Mouse (Mus musculus) adrenal gland, postnatal 4 days (tissue): ENCODE results near the gene Fosb. TPM values are rescaled to one million over a fixed set of nuclear protein-coding genes. Genes with fewer than 3 reads are reported as not detected.

Experiments used
- DNase-seq, 2 experiments: peaks; one replicate each; pipeline ENCODE4 v3.0.0; 2021 to 2022; ENCODE audit warnings: low spot score in 2 of 2, mixed read lengths in 2 of 2
- total RNA-seq, 2 experiments: library from RNA; stranded (reverse); gene quantifications; 2 replicates each; pipeline ENCODE4 v1.2.3; 2021

Fosb gene
- total RNA-seq, 2 experiments from 2014 or later = 0.85 to 0.98 TPM

DNA sequence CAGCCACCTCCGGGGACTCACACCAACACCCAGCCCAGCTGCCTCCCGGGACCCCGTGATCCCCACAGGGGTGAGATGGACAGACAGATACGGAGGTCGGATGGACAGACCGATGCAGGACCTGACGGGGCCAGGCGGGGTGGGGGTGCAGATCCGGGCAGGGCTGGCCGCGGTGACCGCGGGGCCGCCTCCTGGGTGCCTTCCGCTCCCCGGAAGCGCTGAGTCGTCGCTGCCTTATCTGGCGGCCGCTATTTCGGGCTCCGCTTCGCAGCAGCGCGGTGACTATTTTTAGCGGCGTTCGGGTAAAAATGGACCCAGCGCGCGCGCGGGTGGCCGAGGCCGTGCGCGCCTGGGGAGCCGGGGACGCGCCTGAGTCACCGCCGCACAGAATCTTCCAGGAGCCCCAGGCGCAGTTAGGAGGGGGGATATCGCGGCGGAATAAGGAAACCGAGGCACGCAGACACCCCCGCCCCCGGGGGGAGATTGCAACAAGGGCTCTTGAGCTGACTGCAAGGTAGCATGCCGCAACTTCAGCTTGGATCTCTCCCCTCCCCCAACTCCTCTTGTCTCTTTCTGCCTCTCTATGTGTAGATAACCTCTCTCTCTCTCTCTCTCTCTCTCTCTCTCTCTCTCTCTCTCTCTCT, 23.0 kb upstream of the Fosb start:
- DNase-seq = peak; percentile 52 to 59

DNA sequence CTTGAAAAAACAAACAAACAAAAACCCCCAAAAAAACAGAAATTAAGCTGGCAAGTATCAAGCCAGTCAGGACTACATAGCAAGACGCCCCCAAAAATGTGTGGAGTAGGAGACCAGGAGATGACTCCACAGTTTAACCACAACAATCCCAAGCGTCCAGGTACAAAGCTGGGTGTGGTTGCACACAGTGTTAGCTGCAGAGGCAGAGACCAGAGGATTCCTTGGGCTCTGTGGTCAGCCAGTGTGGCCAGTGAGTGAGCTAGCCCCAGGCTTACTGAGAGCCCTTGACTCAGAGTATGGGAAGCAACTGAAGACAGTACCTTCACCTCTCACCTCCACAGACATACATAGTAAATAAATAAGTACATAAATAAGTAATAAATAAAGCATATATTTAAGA, 22.1 kb upstream of the Fosb start:
- DNase-seq = no peak

DNA sequence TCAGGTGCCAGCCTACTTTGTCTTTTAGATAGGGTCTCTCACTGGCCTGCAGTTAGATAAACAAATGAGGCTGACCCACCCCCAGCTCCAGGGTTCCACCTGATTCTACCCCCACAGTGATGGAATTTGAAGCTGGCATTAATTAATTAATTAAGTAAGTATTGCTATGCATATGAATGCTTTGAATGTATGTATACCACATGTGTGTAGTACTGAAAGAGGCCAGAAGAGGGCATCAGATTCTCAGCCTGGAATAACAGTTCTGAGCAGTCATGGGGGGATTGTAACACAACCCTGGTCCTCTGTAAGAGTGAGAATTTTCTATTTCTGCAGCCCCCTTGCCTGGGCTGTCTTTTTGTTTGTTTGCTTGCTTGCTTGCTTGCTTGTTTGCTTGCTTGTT, 18.6 kb upstream of the Fosb start:
- DNase-seq = no peak

DNA sequence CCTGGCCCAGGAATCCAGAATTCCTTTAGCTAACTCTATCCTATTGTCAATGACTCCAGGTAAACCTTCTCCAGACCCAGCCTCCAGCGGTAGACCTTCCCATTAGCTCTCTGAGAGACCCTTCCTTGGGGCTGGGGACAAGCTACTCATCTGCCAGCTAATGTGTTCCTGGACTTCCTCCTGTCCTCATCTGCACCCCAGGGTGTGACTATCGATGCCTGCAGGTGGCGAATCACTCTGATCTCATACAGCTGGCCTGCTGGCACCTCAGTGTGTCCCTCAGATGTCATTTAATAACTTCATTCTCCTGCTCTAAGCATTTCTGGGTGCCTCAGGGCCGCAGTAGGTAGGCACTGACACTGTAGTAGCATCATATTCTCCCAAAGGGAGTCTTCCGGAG, 17.9 kb upstream of the Fosb start:
- DNase-seq = no peak

DNA sequence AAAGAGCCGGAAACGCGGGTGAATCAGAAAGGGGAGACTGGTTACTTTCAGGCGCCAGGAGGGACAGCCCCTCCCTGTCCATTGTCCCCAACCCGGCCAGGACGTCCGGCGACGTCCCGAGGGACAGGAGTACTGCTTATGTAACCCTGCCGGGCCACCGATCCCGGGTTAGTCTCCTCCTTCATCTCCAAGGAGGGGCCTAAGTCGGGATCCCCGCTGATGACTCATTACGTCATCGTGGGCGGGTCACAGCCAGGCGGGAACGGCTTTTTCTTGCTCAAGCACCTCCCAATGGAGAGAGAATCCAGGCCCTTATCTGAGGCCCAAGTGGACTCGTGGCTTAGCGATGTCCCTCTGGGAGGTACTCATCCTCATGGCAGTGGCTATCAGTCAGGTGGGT, 17.3 kb upstream of the Fosb start:
- peak; percentile 74 to 76 for DNase-seq

DNA sequence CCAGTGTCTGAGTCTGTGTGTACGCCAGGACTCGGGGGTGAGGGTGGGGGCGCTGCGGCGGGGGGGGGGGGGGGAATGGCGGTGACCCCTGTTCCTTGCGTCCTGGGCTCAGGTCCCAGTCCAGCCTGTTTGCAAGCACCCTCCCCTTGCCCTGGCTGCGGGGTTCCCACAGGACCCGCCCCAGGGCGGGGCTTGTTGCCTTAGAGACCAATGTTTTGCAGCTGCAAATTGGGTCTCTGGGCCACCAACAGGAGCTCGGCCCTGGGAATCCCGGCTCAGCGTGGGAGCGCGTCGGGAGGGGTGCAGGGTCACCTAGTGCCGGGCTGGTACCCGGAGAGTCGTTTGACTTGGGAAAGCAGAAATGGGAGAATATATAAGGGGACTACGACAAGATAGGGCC, 16.5 kb upstream of the Fosb start:
- DNase-seq = peak; percentile 76 to 79

DNA sequence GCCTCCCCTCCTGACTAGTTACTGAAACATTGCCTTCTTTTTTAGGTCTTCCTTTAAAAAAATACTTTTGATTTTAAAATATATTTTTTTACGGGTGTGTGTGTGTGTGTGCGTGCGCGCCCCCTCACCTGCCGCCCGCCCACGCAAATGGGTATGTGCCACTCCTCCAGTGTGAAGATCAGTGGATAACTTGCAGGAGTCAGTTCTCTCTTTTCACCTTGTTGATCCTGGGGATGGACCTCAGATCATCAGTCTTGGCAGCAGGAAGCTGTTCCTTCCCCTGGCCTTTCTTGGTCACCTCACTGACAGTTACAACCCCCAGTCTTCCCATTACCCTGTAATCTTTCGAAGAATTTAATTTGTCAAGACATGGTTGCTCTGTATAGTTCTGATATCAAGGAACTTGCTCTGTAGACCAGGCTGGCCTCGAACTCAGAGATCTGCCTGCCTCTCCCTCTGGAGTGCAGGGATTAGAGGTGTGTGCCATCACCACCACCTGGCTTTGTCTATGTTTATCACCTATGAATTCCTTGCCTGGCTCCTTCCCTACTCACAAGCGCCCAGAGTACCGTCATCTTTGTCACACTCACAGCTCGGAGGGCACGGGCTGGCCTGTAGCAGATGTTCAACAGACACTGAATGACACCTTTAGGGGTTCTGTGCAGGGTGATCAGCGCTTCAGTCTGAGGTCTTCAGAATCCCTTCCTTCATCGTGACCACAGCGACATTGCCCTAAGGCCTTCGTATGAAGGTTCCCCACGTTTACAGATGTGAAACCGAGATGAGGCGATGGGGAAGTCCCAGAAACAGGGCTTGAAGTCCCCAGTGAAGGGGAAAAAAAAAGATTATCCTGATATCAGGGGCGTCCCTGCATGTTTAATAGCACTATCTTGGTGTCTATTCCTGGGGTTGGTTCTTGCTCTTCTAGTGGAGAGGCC, 15.7 kb upstream of the Fosb start:
- no peak for DNase-seq

DNA sequence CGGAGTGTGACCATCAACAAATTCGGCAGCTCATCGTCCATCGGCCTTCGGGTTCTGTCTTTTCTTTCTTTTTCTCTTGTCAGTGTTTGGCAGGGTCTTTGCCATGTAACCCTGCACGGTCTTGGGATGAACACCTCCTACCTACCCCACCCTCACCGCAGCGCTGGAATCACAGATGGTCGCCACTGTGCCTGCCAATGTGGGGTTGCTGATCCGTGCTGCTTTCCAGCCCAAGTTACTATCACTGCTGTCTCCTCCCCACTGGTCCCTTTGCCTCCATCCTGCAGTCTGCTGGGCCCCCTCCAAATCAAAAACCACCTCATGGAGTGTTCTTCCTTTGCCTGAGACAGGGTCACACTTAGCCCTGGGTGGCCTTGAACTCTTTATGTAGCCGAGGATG, 14.4 kb upstream of the Fosb start:
- DNase-seq = no peak

DNA sequence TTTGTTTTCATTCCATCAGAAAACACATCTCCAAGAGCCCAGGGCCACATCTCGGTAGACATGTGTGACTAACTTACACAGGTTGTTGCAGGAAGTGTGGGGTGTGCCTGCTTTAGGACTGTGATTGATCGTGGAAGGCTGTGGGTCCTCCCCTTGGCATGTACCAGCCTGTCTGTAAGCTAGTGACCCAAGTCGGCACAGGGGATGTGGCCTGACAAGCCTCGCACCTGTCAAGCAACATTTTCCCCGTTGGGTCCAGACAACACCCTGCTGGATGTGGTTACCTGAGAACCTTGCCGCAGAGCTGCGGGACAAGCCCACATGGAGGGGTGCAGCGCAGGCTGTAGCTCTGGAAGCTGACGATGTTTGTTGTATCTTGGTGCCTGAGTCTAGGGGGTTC, 12.6 kb upstream of the Fosb start:
- no peak for DNase-seq

DNA sequence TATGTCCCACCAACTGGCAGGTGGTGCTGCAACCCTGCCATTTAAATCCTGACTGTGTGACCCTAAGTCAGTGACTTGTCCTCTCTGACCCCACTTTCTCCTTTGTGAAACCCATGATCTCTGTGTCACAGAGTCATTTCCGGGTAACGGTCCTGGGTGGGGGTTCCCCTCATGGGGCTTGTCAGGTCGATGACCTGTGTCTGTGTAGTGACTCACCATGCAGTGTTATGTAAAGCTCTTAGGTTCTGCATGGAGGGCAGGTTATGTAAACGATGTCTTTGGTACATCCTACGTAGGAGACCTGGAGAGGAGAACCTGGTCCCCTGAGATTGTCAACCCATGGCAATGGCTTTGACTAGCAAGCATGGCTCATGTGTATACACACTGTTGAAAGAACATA, 11.6 kb upstream of the Fosb start:
- no peak for DNase-seq

DNA sequence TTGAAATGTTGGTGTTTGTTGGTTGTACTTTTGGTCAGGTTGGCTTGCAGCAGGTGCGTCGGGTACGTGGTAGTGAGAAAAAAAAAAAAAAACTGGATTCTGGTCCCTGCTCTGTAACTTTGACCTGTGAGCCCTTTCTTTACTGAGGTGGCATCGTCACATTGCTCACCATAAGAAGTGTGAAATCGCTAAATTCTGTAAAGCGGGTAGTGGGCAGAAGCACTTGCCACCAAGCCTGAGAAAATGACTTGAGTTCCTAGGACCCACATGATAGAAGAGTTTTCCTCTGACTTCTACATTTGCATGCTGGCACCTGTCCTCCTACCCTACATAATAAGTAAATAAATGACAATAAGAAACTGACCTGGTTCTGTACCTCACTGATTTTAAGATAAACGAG, 10.8 kb upstream of the Fosb start:
- DNase-seq = no peak

DNA sequence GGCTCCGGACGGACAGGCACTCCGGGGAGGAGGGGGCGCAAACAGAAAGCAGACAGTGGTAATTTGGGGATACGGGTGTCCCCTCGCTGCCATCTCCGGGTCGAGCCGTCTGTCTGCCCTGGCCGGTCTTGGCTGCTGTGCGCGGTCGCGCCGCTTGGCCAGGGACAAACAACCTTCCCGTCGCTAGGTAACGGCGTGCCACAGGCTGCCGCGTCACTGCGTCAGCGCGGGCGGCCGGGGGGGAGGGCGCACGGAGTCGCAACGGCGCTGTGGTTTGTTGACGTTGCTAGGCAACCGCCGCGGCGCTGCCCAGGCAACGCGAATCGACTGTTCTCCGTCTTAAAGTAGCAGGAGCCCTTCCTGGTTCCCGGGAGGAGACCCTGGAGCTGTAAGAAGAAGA, 10.1 kb upstream of the Fosb start:
- DNase-seq = peak; percentile 91

DNA sequence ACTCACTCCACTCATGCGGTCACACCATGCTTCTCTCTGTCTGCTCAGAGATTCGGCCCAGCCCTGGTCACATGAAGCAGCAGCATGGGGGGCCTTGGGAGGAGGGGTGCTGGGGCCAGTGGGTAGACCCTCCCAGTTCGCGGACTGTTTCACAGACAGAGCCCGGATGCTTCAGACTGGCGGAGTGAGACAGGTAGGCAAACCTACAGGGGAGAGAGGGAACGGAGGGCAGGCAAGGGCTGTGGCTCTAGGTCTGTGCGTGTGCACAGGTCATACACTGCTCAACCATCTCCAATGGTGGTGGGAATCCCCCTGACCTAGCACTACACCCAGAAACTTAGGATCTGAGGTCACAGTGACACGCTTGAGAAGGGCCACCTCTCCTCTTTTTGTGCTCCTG, 9.6 kb upstream of the Fosb start:
- no peak for DNase-seq

DNA sequence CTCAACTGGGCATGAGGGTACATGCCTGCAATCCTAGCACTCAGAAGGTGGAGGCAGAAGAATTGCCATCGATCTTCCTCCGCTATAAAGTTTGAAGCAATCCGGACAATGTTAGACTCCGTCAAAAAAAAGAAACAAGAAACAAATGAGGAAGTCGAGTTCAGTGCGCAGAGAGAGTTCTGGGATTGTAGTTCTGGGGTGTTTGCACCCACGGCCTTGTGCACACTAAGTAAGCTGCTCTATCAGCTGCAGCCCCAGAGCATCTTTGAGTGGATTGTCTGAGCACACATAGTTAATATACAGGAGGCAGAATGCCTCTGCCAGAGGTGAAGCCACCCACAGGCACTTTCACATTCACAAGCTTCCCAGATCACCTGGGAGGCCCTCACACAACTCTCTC, 8.8 kb upstream of the Fosb start:
- no peak for DNase-seq

DNA sequence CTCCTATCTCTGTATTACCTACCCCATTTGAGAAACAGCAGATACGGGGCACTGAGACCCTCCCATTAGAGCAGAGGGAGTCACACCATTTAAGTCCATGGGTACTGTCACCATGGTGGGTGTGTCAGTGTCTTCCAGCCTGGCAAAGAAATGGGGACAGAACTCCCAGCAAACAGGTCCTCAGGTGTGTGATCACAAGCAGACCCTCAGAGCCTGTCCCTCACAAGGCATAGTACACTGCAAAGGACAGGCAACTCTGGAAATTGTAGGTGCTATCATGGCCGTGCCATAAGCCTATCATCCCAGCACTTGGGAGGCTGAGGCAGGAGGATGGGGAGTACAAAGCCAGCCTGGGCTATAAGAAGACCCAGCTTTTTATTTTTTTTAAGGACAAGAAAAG, 8.3 kb upstream of the Fosb start:
- no peak for DNase-seq

DNA sequence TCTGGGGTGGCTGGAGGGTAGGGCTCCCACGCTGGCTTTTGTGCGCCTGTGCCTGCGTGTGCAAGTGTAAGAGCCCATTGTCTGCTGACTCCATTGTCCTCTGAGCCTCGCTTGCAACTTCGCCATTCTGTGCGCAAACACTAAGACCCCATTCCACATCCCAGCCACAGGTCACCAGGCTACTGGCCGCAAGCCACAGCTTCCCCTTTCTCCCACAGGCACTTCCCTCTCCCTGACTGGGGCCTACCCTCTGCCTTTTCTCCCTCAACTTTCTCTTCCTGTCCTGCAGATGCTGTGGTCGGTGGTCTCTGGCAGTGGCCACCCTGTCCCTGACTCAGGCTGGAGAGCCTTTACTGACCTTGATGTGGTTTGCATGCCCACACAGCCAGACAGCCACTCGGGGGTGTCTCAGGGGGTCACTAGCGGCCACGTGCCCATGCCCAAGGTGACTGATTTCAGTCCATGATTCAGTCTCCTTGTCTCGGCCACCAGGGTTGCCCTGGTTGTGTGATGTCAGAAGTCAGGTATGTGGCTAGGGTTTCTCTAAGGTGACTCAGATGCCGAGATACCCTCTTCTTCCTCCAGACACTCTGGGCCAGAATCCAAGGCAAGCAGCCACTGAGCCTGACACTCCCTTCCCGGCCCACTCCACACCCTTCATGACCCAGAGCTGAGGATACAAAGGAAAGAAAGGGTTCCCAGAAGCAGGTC, 6.8 kb upstream of the Fosb start:
- DNase-seq = no peak

DNA sequence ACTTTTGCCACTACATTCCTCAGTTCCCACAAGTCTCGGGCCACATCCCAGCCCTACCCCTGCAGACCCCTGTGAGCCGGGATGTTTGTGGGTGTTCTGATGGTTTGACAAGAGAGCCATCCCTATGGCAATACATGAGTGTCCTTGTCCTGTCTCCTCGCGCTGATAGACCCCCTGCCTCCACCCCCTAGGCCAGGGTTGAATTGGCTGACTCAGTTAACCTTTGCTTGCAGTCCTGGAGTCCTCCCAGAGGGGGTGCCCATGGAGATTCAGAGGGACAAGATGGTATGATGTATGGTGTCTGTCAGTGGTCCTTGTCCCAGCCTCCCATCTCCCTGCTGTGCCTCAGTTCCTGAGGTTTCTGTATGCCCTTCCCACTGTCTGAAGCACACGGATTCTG, 4.2 kb upstream of the Fosb start:
- DNase-seq = no peak

DNA sequence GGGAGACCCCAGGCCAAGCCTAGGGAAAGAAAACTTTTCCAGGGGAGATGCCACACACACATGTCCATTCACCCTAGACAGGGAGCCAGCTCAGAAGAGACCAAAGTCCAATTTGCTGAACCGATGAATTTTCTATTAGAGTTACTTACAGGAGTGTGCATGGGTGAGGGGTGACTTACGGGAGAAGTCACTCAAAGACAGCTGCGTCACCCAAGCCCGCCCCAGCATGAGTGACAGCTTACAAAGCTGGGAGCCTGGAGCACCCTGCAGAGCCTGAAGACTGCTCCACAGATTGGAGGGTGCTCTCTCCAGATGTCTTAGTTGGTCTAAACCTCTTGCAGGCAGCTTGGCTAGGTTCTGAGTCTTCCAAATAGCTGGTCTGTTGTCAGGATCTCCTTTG, 2.1 kb upstream of the Fosb start:
- DNase-seq = no peak

DNA sequence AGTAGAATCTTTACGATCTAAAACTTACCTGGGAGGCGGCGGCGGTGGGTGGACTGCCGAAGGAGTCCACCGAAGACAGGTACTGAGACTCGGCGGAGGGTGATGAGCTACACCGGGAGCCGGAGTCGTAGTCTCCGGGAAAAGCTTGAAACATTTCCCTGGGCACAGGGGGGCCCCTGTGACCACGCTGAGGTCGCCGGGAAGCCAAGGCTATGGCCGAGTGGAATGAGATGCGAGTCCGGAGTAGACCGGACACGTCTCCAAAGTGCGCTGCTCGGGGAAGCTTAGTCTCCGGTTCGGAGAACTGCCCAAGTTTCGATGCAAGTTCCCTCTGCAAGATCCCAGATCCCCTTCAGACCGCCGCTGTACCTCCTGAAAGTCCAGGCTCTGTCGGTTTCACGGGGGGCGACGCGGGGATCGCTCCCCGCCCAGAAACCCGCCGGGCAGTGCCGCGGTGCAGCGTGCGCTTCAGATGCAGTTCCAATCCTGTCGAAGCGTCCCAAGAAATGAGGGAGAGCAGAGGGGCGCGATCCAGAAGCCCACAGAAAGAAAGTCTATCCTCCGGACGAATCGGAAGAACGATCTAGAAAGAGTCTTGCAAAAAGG, 470 bp downstream of the Fosb start:
- DNase-seq = no peak

DNA sequence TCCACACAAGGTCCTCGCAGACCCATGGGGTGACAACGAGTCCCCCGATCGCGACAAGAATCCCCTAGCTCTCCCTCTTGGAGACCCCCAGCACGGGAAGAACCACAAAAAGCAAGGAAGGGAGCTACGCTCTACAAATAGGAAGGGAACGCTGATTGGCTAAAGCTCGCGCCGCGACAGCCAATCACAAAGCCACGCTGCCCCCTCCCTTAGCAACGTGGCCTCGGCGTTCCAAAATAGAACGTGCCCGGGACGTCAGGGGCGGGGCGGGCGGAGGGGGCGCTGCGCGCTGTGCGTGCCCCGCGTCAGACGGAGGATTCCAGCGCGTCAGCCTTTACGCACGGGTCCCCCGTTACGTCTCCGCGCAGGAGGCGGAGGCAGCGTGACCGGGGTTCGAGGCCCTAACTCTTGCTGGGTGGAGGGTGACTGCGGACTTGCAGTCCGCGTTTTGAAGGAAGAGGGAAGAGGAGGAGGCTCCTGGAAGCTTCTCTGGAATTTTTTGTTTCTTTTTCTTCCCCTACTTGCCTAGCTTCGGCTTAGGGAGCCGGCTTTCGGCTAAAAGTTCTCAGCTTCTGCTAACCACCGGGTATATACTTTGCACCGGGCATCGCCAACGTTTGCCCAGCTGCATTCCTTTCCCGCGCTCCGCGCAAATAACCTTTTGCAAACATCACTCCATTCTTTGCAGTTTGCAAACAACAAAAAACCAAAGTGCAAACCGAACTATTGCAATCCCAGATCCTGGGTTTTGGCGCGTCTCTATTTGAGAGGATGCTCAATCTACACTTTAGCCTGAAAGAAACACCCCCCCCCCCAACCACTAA, 1.2 kb downstream of the Fosb start:
- peak; percentile 85 to 93 for DNase-seq
